Mouse (Mus musculus) midbrain, embryonic 11.5 days (tissue): ENCODE data around the gene Ggt5. TPM values are rescaled to one million over a fixed set of nuclear protein-coding genes. Genes with fewer than 3 reads are reported as not detected.
A peak's percentile ranks its signal among the peaks of the same experiment; 100 is the strongest.

Experiments
- ATAC-seq: fragments of 200-750 bp; cut with Nextera tagmentation; 2 replicates; pipeline ENCODE4 v1.8.0; 2017; ENCODE audit warnings: moderate TSS enrichment, moderate library complexity; ENCODE audit not compliant: low FRiP score
- DNase-seq: peaks from one replicate; pipeline ENCODE4 v3.0.0; 2015; ENCODE audit warnings: low spot score; ENCODE audit errors: missing footprints
- H3K27ac ChIP-seq: fragments of 300-500 bp; sonication (generic); 2 replicates; pipeline ENCODE4 v1.5.1; 2014; ENCODE audit warnings: low read depth, low read length
- H3K27me3 ChIP-seq: fragments of 300-500 bp; sonication (generic); 2 replicates; pipeline ENCODE4 v1.6.1; 2014; ENCODE audit warnings: mild to moderate bottlenecking, low read length, moderate library complexity, mixed read lengths; ENCODE audit not compliant: control insufficient read depth, insufficient read depth
- H3K36me3 ChIP-seq: fragments of 300-500 bp; sonication (generic); 2 replicates; pipeline ENCODE4 v1.6.1; 2014; ENCODE audit warnings: mild to moderate bottlenecking, low read length, moderate library complexity, mixed read lengths; ENCODE audit not compliant: control insufficient read depth, insufficient read depth
- H3K4me1 ChIP-seq: fragments of 300-500 bp; sonication (generic); 2 replicates; pipeline ENCODE4 v1.6.1; 2014; ENCODE audit warnings: low read length; ENCODE audit not compliant: control insufficient read depth, insufficient read depth
- H3K4me2 ChIP-seq: fragments of 300-500 bp; sonication (generic); 2 replicates; pipeline ENCODE4 v1.6.1; 2014; ENCODE audit warnings: mild to moderate bottlenecking, moderate library complexity
- H3K4me3 ChIP-seq: fragments of 300-500 bp; sonication (generic); 2 replicates; pipeline ENCODE4 v1.5.1; 2014; ENCODE audit warnings: low read depth, low read length
- H3K9ac ChIP-seq: fragments of 300-500 bp; sonication (generic); 2 replicates; pipeline ENCODE4 v1.6.1; 2014; ENCODE audit warnings: low read length
- H3K9me3 ChIP-seq: fragments of 300-500 bp; sonication (generic); 2 replicates; pipeline ENCODE4 v1.6.1; 2016; ENCODE audit warnings: low read length; ENCODE audit not compliant: control insufficient read depth
- WGBS: fragments of 180-500 bp; shearing (Covaris S2); extraction: QIAGEN DNeasy Blood & Tissue Kit; methylation state at CpG from one replicate; pipeline ENCODE4 v1.1.7; 2014; 5-methylcytosine and 5-hydroxymethylcytosine counted together
- polyA plus RNA-seq: library from polyadenylated mRNA; unstranded; fragments of >200 nt; fragmentation: Nextera tagmentation; extraction: Ambion mirVana; gene quantifications from 2 replicates; pipeline ENCODE4 v1.2.1, GENCODE M21; 2014

Gene Ggt5
- polyA plus RNA-seq, 1 experiment from 2014 or later = 0.29 TPM

- ATAC-seq (no peak), DNase-seq (no peak)
- Histone ChIP-seq H3K4me2 (no peak overlapping the region), H3K36me3 (peaks cover 13% of the 10 kb centered on the region), H3K27ac (no peak overlapping the region), H3K9me3 (no peaks in the 10 kb centered on the region), H3K27me3 (no peaks in the 10 kb centered on the region), H3K9ac (no peak overlapping the region), H3K4me1 (peaks cover 11% of the 10 kb centered on the region; the same call in 1 of the 2 replicates), H3K4me3 (no peak overlapping the region)
- WGBS = 91% methylated on average over 6 of the region's 6 CpGs
These were observed 59.0 kb downstream of the Ggt5 start for GRCm38 (mm10) chr10:75648091-75648490.

GRCm38 (mm10) chr10:75649001-75649400 is 59.9 kb downstream of the Ggt5 start:
- DNase-seq = no peak
- no peaks in the 10 kb centered on the region for H3K9me3 ChIP-seq
- WGBS = 96% methylated on average over 7 of the region's 7 CpGs
- no peak overlapping the region for H3K4me3 ChIP-seq
- H3K27me3 ChIP-seq = no peaks in the 10 kb centered on the region
- H3K9ac ChIP-seq = no peak overlapping the region
- peaks cover 3% of the 10 kb centered on the region; the same call in 1 of the 2 replicates for H3K4me1 ChIP-seq
- H3K36me3 ChIP-seq = peaks cover 15% of the 10 kb centered on the region
- H3K27ac ChIP-seq = no peak overlapping the region
- no peak for ATAC-seq
- no peak overlapping the region for H3K4me2 ChIP-seq

GRCm38 (mm10) chr10:75649406-75649995 is 60.4 kb downstream of the Ggt5 start:
- H3K36me3 ChIP-seq = peaks cover 15% of the 10 kb centered on the region

GRCm38 (mm10) chr10:75650306-75650902 is 61.3 kb downstream of the Ggt5 start:
- no peak overlapping the region for H3K9ac ChIP-seq
- H3K27ac ChIP-seq = no peak overlapping the region
- WGBS = 93% methylated on average over 6 of the region's 6 CpGs
- DNase-seq (peak; percentile 51), ATAC-seq (no peak)
- peaks cover 15% of the 10 kb centered on the region for H3K36me3 ChIP-seq
- no peak overlapping the region for H3K4me2 ChIP-seq
- H3K4me1 ChIP-seq = no peaks in the 10 kb centered on the region
- no peak overlapping the region for H3K4me3 ChIP-seq
- no peaks in the 10 kb centered on the region for H3K9me3 ChIP-seq
- H3K27me3 ChIP-seq = no peaks in the 10 kb centered on the region

More at GRCm38 (mm10) chr10:75649406-75649995, 60.4 kb downstream of the Ggt5 start:
- no peaks in the 10 kb centered on the region for H3K4me1 ChIP-seq
- DNase-seq = peak; percentile 64
- H3K4me3 ChIP-seq = no peak overlapping the region
- no peak overlapping the region for H3K27ac ChIP-seq
- H3K4me2 ChIP-seq = no peak overlapping the region
- 93% methylated on average over 4 of the region's 4 CpGs for WGBS
- H3K9me3 ChIP-seq = no peaks in the 10 kb centered on the region
- H3K27me3 ChIP-seq = no peaks in the 10 kb centered on the region
- no peak overlapping the region for H3K9ac ChIP-seq
- no peak for ATAC-seq

GRCm38 (mm10) chr10:75651381-75652068 is 62.4 kb downstream of the Ggt5 start:
- no peaks in the 10 kb centered on the region for H3K27me3 ChIP-seq
- H3K4me1 ChIP-seq = no peaks in the 10 kb centered on the region
- no peak overlapping the region for H3K4me3 ChIP-seq
- H3K9ac ChIP-seq = no peak overlapping the region
- H3K9me3 ChIP-seq = no peaks in the 10 kb centered on the region
- H3K27ac ChIP-seq = no peak overlapping the region
- peaks cover 15% of the 10 kb centered on the region for H3K36me3 ChIP-seq
- H3K4me2 ChIP-seq = no peak overlapping the region
- peak; percentile 54 for DNase-seq
- no peak for ATAC-seq
- 97% methylated on average over 16 of the region's 16 CpGs for WGBS

GRCm38 (mm10) chr10:75654053-75654452 is 64.9 kb downstream of the Ggt5 start:
- H3K9me3 ChIP-seq = no peaks in the 10 kb centered on the region
- H3K9ac ChIP-seq = no peak overlapping the region
- DNase-seq (peak; percentile 37), ATAC-seq (no peak)
- no peak overlapping the region for H3K27ac ChIP-seq
- no peak overlapping the region for H3K4me2 ChIP-seq
- no peaks in the 10 kb centered on the region for H3K4me1 ChIP-seq
- WGBS = 91% methylated on average over 4 of the region's 4 CpGs
- H3K4me3 ChIP-seq = no peak overlapping the region
- no peaks in the 10 kb centered on the region for H3K27me3 ChIP-seq
- H3K36me3 ChIP-seq = peaks cover 28% of the 10 kb centered on the region

GRCm38 (mm10) chr10:75657165-75657564 is 68.0 kb downstream of the Ggt5 start:
- no peak overlapping the region for H3K27ac ChIP-seq
- H3K4me1 ChIP-seq = no peaks in the 10 kb centered on the region
- WGBS = 95% methylated on average over 5 of the region's 5 CpGs
- no peak overlapping the region for H3K4me2 ChIP-seq
- H3K27me3 ChIP-seq = no peaks in the 10 kb centered on the region
- DNase-seq (no peak), ATAC-seq (no peak)
- H3K4me3 ChIP-seq = no peak overlapping the region
- no peak overlapping the region for H3K9ac ChIP-seq
- H3K9me3 ChIP-seq = no peaks in the 10 kb centered on the region
- peaks cover 23% of the 10 kb centered on the region for H3K36me3 ChIP-seq

GRCm38 (mm10) chr10:75657772-75658171 is 68.6 kb downstream of the Ggt5 start:
- ATAC-seq (no peak), DNase-seq (peak; percentile 26)
- H3K27ac ChIP-seq = no peak overlapping the region
- H3K9me3 ChIP-seq = no peaks in the 10 kb centered on the region
- no peak overlapping the region for H3K9ac ChIP-seq
- WGBS = 98% methylated on average over 7 of the region's 7 CpGs
- no peak overlapping the region for H3K4me3 ChIP-seq
- no peaks in the 10 kb centered on the region for H3K27me3 ChIP-seq
- H3K4me2 ChIP-seq = no peak overlapping the region
- no peaks in the 10 kb centered on the region for H3K4me1 ChIP-seq
- H3K36me3 ChIP-seq = peaks cover 18% of the 10 kb centered on the region

- DNase-seq (no peak), ATAC-seq (no peak)
- no peak overlapping the region for H3K4me2 ChIP-seq
- 89% methylated on average over 6 of the region's 6 CpGs for WGBS
- no peak overlapping the region for H3K9ac ChIP-seq
- H3K27me3 ChIP-seq = no peaks in the 10 kb centered on the region
- H3K9me3 ChIP-seq = no peaks in the 10 kb centered on the region
- H3K4me3 ChIP-seq = no peak overlapping the region
- H3K4me1 ChIP-seq = no peaks in the 10 kb centered on the region
- H3K27ac ChIP-seq = no peak overlapping the region
- H3K36me3 ChIP-seq = peaks cover 13% of the 10 kb centered on the region
These were observed 72.2 kb downstream of the Ggt5 start for GRCm38 (mm10) chr10:75661381-75661780.
